Comparison of ENCODE assay signal across 15 mouse cellular contexts in the genomic region with DNA sequence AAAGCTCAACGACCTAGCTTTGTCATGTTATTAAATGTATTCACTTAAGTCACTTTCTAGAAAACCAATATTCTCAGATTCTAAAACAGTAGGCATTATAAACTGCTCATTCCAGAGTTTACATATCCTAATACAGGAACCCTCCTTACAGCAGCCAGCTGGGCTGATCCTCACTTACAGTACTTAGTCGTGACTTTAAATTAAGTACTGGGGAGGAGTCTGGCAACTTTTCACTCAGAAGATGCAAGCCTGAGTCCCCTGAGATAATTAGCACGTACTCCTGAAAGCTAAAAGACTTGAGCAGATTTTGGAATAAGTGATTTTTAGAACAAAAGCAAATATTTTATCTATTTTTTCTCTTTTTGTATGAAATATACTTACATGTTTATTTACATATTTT. TPM values are rescaled to one million over a fixed set of nuclear protein-coding genes. Genes with fewer than 3 reads are reported as not detected.
A peak's percentile ranks its signal among the peaks of the same experiment; 100 is the strongest.
DNase-seq lines count a peak whose midpoint lies in the region; ATAC-seq and TF ChIP-seq lines count a peak whose summit lies in the region.
"Had no signal": no experiment of that assay in that cellular context is flagged by ENCODE, and none has a peak within 500 bp of the region (broad histone marks: within the 10 kb centered on the region; RNA-seq: fewer than 3 reads in every experiment).

No protein-coding gene starts in this region.

- peak overlapping the region; percentile 97 for H3K27ac ChIP-seq in heart, embryonic 13.5 days (replicated peaks)
- no peak overlapping the region for H3K27ac ChIP-seq in lung, embryonic 14.5 days (ENCODE audit: low read depth)
- H3K27ac ChIP-seq: forebrain, embryonic 13.5 days had no signal

- H3K9me3 ChIP-seq in heart, embryonic 13.5 days: no peaks in the 10 kb centered on the region
- H3K9me3 ChIP-seq in lung, embryonic 14.5 days (ENCODE audit: low read depth, low read length): no peaks in the 10 kb centered on the region
- H3K9me3 ChIP-seq: forebrain, embryonic 13.5 days; limb, embryonic 13.5 days had no signal

- H3K36me3 ChIP-seq in heart, embryonic 13.5 days: no peaks in the 10 kb centered on the region
- H3K36me3 ChIP-seq in lung, embryonic 14.5 days (ENCODE audit: insufficient read depth): no peaks in the 10 kb centered on the region
- H3K36me3 ChIP-seq: limb, embryonic 13.5 days had no signal

- H3K4me2 ChIP-seq in heart, embryonic 13.5 days: peak overlapping the region; percentile 73
- peak overlapping the region; percentile 64; the same call in 1 of the 2 replicates for H3K4me2 ChIP-seq in lung, embryonic 14.5 days

- peak overlapping the region; percentile 2; the same call in 1 of the 2 replicates for H3K9ac ChIP-seq in heart, embryonic 13.5 days
- H3K9ac ChIP-seq in lung, embryonic 14.5 days: no peak overlapping the region

- WGBS in heart, embryonic 13.5 days: 50% methylated on average over 3 of the region's 3 CpGs
- 55% methylated on average over 3 of the region's 3 CpGs for WGBS in lung, embryonic 14.5 days

- H3K27me3 ChIP-seq in heart, embryonic 13.5 days (replicated peaks): no peaks in the 10 kb centered on the region
- no peaks in the 10 kb centered on the region for H3K27me3 ChIP-seq in lung, embryonic 14.5 days (ENCODE audit: insufficient read depth, low read length)
- H3K27me3 ChIP-seq: forebrain, embryonic 13.5 days; limb, embryonic 13.5 days had no signal

- no peak for TF ChIP-seq POLR2A in brain, embryonic 14.5 days (IDR thresholded peaks at IDR 0.05; ENCODE audit: borderline replicate concordance, extremely low read depth, insufficient read depth, insufficient read length, poor library complexity, severe bottlenecking)

- peak overlapping the region; percentile 76 for H3K4me3 ChIP-seq in heart, embryonic 13.5 days
- no peak overlapping the region for H3K4me3 ChIP-seq in lung, embryonic 14.5 days (ENCODE audit: low read depth, low read length)

- no peak for TF ChIP-seq CTCF in lung, embryonic 14.5 days (IDR thresholded peaks at IDR 0.05; ENCODE audit: low read depth)
- TF ChIP-seq CTCF in brain, embryonic 14.5 days (IDR thresholded peaks at IDR 0.05; ENCODE audit: borderline replicate concordance, extremely low read depth, insufficient read depth, insufficient read length): no peak

- no peak for ATAC-seq in heart, embryonic 13.5 days (ENCODE audit: extremely low read depth, insufficient number of reproducible peaks, low FRiP score, low TSS enrichment)
- no peak for ATAC-seq in lung, embryonic 14.5 days (ENCODE audit: insufficient read depth)

- DNase-seq in heart, adult 9 months (ENCODE audit: low spot score in 2 of 2): no peak
- DNase-seq in lung, embryonic 14.5 days: peak; percentile 14
- DNase-seq in lung, postnatal 4 days: no peak
- peak; percentile 45 for DNase-seq in brain, embryonic 14.5 days (ENCODE audit: low read depth)
- peak; percentile 17 for DNase-seq in naive thymus-derived CD4-positive, alpha-beta T cell, adult 2 months (ENCODE audit: low read depth)
- no peak for DNase-seq in spleen, postnatal 10 days (ENCODE audit: low spot score in 2 of 2)
- DNase-seq in right cerebral cortex, postnatal 4 days: no peak
- DNase-seq: adrenal gland, postnatal 36 days; cerebellum, adult 11-12 months; kidney, adult 18-20 months; layer of hippocampus, adult 9-11 months; thymus, postnatal 14 days had no signal

- peaks cover 12% of the 10 kb centered on the region for H3K4me1 ChIP-seq in heart, embryonic 13.5 days
- no peaks in the 10 kb centered on the region for H3K4me1 ChIP-seq in lung, embryonic 14.5 days (ENCODE audit: insufficient read depth)
- H3K4me1 ChIP-seq: limb, embryonic 13.5 days had no signal

RNA-seq across cellular contexts. Expression of a gene that starts 1.5 kb away (rescaled TPM):
- polyA plus RNA-seq in heart, embryonic 13.5 days (2015; fragmentation: Nextera tagmentation; extraction: Ambion mirVana): 48.1 and 49.6 TPM in 2 replicates
- polyA plus RNA-seq in lung, embryonic 14.5 days (2014; fragmentation: Nextera tagmentation; extraction: Ambion mirVana): 19.1 and 20.8 TPM in 2 replicates
- 7.3 and 8.9 TPM in 2 replicates for polyA plus RNA-seq in brain, embryonic 14.5 days (2012; rRNA removed)

Comparison
In these comparisons a context has a peak if more than half of its experiments do, and no peak if none do; other contexts are left out.
1. DNase-seq: peak in lung, embryonic 14.5 days (single experiment), brain, embryonic 14.5 days (single experiment) and naive thymus-derived CD4-positive, alpha-beta T cell, adult 2 months (single experiment); none in heart, adult 9 months (0 of 2), lung, postnatal 4 days (0 of 2), spleen, postnatal 10 days (0 of 2) and right cerebral cortex, postnatal 4 days (single experiment).